Mouse (Mus musculus) kidney, postnatal 0 days (tissue): Measurements from ENCODE around the gene Spin2d. TPM values are rescaled to one million over a fixed set of nuclear protein-coding genes. Genes with fewer than 3 reads are reported as not detected.
"Not testable (repeated sequence)": the region's sequence is repeated elsewhere in the genome, so short reads cannot be mapped to it uniquely, and the experiment has no call there.

ENCODE experiments used
- ATAC-seq: fragments of 200-750 bp; cut with Nextera tagmentation; replicated peaks from 2 replicates; pipeline ENCODE4 v1.8.0; 2017; ENCODE audit warnings: low read depth, moderate number of reproducible peaks, moderate TSS enrichment, moderate library complexity; ENCODE audit not compliant: low FRiP score
- DNase-seq: peaks from one replicate; pipeline ENCODE4 v3.0.0-alpha.2; 2016; ENCODE audit warnings: low spot score
- H3K27ac ChIP-seq: fragments of 300-500 bp; sonication (generic); 2 replicates; pipeline ENCODE4 v1.5.1; 2014; ENCODE audit warnings: mild to moderate bottlenecking
- H3K27me3 ChIP-seq: fragments of 300-500 bp; sonication (generic); 2 replicates; pipeline ENCODE4 v1.6.1; 2014; ENCODE audit warnings: low read length, mixed read lengths; ENCODE audit not compliant: insufficient read depth
- H3K36me3 ChIP-seq: fragments of 300-500 bp; sonication (generic); 2 replicates; pipeline ENCODE4 v1.6.1; 2014; ENCODE audit warnings: low read length, mixed read lengths; ENCODE audit not compliant: insufficient read depth
- H3K4me1 ChIP-seq: fragments of 300-500 bp; sonication (generic); replicated peaks from 2 replicates; pipeline ENCODE4 v1.6.1; 2014; ENCODE audit warnings: antibody characterized with exemption, low read length, mixed read lengths; ENCODE audit not compliant: insufficient read depth
- H3K4me2 ChIP-seq: fragments of 300-500 bp; sonication (generic); 2 replicates; pipeline ENCODE4 v1.6.1; 2014; ENCODE audit warnings: mild to moderate bottlenecking, low read length, moderate library complexity, mixed read lengths
- H3K4me3 ChIP-seq: fragments of 300-500 bp; sonication (generic); replicated peaks from 2 replicates; pipeline ENCODE4 v1.5.1; 2014; ENCODE audit warnings: low read depth, low read length
- H3K9ac ChIP-seq: fragments of 300-500 bp; sonication (generic); 2 replicates; pipeline ENCODE4 v1.6.1; 2014; ENCODE audit warnings: low read depth, low read length
- H3K9me3 ChIP-seq: fragments of 300-500 bp; sonication (generic); replicated peaks from 2 replicates; pipeline ENCODE4 v1.6.1; 2016; ENCODE audit warnings: low read length, inconsistent platforms, mixed read lengths
- CTCF ChIP-seq: IDR thresholded peaks from 2 replicates; pipeline ENCODE4 v1.5.1; 2016; ENCODE audit warnings: antibody characterized with exemption, low read depth, mild to moderate bottlenecking, moderate library complexity
- WGBS: fragments of 180-500 bp; shearing (Covaris S2); extraction: QIAGEN DNeasy Blood & Tissue Kit; methylation state at CpG from one replicate; pipeline ENCODE4 v1.1.7; 2014; 5-methylcytosine and 5-hydroxymethylcytosine counted together
- polyA plus RNA-seq: library from polyadenylated mRNA; unstranded; fragments of >200 nt; fragmentation: Nextera tagmentation; extraction: Ambion mirVana; gene quantifications from 2 replicates; pipeline ENCODE4 v1.2.1, GENCODE M21; 2015

The Spin2d gene
- polyA plus RNA-seq, result not detected in 2 replicates

DNA sequence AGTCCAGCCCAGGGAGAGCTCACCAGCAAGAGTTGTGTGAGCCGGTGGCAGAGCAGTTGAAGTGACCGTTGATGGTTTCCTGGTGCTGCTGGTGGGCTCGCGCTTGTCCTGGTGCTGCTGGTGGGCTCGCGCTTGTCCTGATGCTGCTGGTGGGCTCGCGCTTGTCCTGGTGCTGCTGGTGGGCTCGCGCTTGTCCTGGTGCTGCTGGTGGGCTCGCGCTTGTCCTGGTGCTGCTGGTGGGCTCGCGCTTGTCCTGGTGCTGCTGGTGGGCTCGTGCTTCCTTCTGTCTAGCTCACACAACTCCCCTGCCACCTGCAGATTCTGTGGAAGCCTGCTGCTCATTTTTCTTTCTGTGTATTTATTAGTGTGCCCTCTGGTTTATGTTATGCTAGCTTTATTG is at the start of gene Spin2d:
TSS of gene Spin2d (minus strand) at position 101 of the 400 bp plus-strand sequence.
- H3K4me2 ChIP-seq, H3K4me1 ChIP-seq, H3K9ac ChIP-seq, H3K36me3 ChIP-seq, H3K9me3 ChIP-seq, DNase-seq, H3K4me3 ChIP-seq, H3K27me3 ChIP-seq, ATAC-seq, H3K27ac ChIP-seq: not testable (repeated sequence)
- 78% methylated on average over 6 of the region's 15 CpGs for WGBS

DNA sequence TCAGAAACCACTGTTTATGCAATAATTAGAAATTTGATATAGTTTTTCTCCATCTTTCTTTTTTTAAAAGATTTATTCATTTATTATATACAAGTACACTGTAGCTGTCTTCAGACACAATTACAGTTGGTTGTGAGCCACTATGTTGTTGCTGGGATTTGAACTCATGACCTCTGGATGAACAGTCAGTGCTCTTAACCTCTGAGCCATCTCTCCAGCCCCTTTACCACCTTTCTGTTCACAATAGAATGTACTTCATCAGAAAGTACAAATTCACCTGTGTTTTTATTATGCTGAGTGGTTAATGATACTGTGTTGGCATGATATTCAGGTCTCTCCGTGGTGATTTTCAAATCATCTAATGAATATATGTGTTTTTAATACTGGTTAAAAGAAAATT is 48.6 kb upstream of the Spin2d start:
- H3K27ac ChIP-seq, result no peak overlapping the region
- no peak overlapping the region for H3K4me3 ChIP-seq
- no peak for TF ChIP-seq CTCF
- ATAC-seq, result no peak
- H3K27me3 ChIP-seq, result no peaks in the 10 kb centered on the region
- no peak overlapping the region for H3K4me2 ChIP-seq
- no peaks in the 10 kb centered on the region for H3K9me3 ChIP-seq
- H3K9ac ChIP-seq, result no peak overlapping the region
- no peaks in the 10 kb centered on the region for H3K36me3 ChIP-seq
- DNase-seq, result no peak
- 56% methylated on average over 1 of the region's 1 CpGs for WGBS
- H3K4me1 ChIP-seq, result no peaks in the 10 kb centered on the region

DNA sequence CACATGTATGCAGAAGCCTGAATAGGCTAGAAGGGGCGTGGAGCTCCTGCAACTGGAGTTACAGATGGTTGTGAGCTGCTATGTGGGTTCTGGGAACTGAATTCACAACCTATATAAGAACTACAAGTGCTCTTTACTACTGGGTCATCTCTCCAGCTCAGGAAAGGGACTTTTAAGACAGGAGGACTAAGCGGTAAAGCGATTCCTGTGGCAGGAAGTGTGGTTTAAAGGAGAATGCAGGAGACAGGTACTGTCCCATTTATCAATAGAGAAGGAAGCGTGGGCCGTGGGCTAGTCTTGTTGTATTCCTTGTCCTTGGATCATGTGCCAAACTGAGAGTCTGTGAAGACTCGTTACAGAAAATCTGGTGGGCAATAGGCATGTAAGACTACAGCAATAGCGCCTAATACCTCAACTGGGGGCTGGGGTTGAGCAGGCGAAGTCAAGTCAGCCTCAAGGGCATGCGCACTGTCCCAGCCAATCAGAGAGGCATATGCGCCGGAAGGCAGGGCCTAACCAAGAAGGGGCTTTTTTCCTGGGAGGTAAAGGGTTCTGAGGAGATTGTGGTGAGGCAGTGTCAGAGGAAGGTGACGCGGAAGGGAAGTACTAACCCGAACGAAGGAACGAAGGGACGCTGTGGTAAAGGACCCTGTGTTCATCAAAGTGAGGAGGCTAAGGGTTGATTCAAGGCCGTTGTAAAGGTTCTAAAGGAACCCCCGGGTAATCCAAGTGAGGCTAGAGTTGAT is 37.2 kb upstream of the Spin2d start, which contains the start of gene Xlr4b:
TSS of gene Xlr4b (plus strand) at position 515 of the 746 bp plus-strand sequence.
- 74% methylated on average over 11 of the region's 19 CpGs for WGBS
- not testable (repeated sequence) for H3K4me2 ChIP-seq, H3K4me1 ChIP-seq, H3K9ac ChIP-seq, H3K4me3 ChIP-seq, H3K27me3 ChIP-seq, DNase-seq, H3K9me3 ChIP-seq, H3K36me3 ChIP-seq, H3K27ac ChIP-seq, ATAC-seq

DNA sequence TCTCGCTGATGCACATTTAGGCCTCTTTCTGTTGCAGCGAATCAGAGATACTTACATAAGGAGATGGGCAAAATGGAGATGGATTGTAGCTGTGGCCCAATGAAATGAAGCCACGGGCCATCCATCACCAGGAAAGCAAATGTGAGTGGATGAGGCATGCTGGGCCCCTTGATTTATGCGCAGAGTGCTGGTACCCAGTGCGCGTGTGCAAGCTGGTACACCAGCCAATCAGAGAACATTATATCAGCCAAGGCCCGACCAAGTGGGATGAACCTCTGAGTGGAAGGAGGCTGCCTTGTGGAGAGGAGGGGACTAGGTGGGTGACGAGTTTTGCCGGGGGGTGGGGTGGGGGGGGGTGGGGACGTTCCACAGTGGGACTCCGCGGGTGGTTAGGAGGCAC is 15.1 kb upstream of the Spin2d start, which contains the start of gene Xlr3b:
TSS of gene Xlr3b (plus strand) at position 274 of the 400 bp plus-strand sequence.
- not testable (repeated sequence) for H3K27ac ChIP-seq, H3K9ac ChIP-seq, H3K27me3 ChIP-seq, H3K4me3 ChIP-seq, H3K4me1 ChIP-seq, H3K36me3 ChIP-seq, DNase-seq, H3K4me2 ChIP-seq, H3K9me3 ChIP-seq
- ATAC-seq, result 0 out of 2 replicates have a peak, but pooled peaks have one; percentile 33
- WGBS, result 79% methylated on average over 12 of the region's 12 CpGs

DNA sequence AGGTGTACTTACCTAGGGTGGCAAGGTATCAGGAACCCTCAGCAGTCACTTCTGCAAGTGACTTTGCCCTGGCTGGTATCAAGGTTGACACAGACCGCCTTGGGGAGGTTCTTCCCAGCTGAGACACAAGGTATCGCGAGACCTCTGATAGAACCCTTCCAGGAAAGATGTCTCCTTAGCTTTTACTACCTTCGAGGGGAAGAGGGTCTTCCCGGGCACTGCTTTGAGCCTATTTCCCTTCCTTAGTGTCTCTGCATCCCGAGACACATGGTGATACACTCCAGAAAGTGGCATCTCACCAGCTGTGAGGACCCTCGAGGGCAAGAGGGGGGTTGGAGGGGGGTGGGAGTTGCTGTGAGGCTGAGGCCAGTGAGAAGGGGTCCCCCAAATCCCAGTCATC is 27.4 kb downstream of the Spin2d start, which contains the start of gene DXBay18:
TSS of gene DXBay18 (minus strand) at position 101 of the 400 bp plus-strand sequence.
- H3K4me1 ChIP-seq, H3K4me2 ChIP-seq, DNase-seq, H3K36me3 ChIP-seq, H3K9ac ChIP-seq, H3K9me3 ChIP-seq, H3K27ac ChIP-seq, H3K4me3 ChIP-seq, H3K27me3 ChIP-seq, ATAC-seq: not testable (repeated sequence)
- no CpG with 5 or more reads among the region's 7 CpGs for WGBS

DNA sequence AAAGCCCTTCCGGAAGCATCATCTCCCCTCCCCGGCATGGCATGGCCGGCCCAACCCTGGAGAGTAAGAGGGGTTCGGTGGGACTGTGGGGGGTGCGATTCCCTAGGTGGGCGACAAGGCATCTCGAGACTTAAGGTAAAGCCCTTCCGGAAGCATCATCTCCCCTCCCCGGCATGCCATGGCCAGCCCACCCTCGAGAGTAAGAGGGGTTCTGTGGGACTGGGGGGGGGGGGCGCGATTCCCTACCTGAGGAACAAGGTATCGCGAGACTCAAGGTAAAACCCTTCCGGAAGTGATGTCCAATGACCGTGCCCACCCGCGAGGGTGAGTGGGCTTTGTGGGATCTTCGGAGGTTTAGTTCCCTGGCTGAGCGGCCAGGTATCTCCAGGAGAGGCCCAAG is 28.3 kb downstream of the Spin2d start, which contains the start of gene Xlr5b:
TSS of gene Xlr5b (plus strand) at position 301 of the 400 bp plus-strand sequence.
- H3K4me2 ChIP-seq, H3K27ac ChIP-seq, H3K9me3 ChIP-seq, ATAC-seq, H3K4me1 ChIP-seq, H3K9ac ChIP-seq, H3K4me3 ChIP-seq, H3K27me3 ChIP-seq, DNase-seq, H3K36me3 ChIP-seq: not testable (repeated sequence)
- WGBS, result no CpG with 5 or more reads among the region's 20 CpGs

DNA sequence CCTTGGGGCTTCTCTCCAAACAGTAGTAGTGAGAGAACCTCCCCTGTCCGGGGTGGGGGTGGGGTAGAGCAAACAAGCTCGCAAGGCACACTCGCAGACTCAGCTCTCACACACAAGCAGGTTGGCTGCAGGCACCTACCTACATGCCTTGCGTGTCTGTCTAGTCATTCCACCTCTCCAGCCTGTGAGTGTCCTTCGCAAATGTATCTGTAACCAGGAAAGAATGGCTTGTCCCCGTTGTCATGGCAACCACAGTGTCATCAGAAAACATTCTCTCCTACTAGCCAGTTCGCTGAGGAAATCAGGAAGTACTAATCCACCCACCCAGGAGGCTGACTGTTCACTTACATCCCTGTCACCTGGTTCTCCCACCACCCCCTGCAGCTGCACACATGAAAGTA is 33.6 kb downstream of the Spin2d start:
- H3K27ac ChIP-seq, H3K4me3 ChIP-seq, H3K36me3 ChIP-seq, H3K27me3 ChIP-seq, DNase-seq, H3K9ac ChIP-seq, H3K4me2 ChIP-seq, H3K9me3 ChIP-seq, H3K4me1 ChIP-seq: not testable (repeated sequence)
- ATAC-seq, result peak; percentile 59; the same call in 1 of the 2 replicates
- WGBS, result no CpG with 5 or more reads among the region's 7 CpGs

Other genes starting within 250 kb of the Spin2d start
- 8.2 and 8.7 TPM in 2 replicates for gene Zfp185, start 189.7 kb downstream of the Spin2d start, polyA plus RNA-seq
- gene Pnma5, start 139.9 kb downstream of the Spin2d start, polyA plus RNA-seq, result not detected in 2 replicates
- 0.04 and 0.06 TPM in 2 replicates for gene Pnma3, start 112.2 kb downstream of the Spin2d start, polyA plus RNA-seq
- gene Xlr4a, start 94.5 kb downstream of the Spin2d start, polyA plus RNA-seq, result 0.79 and 3.6 TPM in 2 replicates
- 1.7 and 7.6 TPM in 2 replicates for gene Xlr3a, start 79.9 kb downstream of the Spin2d start, polyA plus RNA-seq
- gene Gm14685, start 59.9 kb downstream of the Spin2d start, polyA plus RNA-seq, result 0.07 TPM in 1 of 2 replicates, not detected in the other
- 0.13 and 0.21 TPM in 2 replicates for gene Xlr5b, start 28.2 kb downstream of the Spin2d start, polyA plus RNA-seq
- not detected in 2 replicates for gene DXBay18, start 27.5 kb downstream of the Spin2d start, polyA plus RNA-seq
- 1.2 and 26.3 TPM in 2 replicates for gene Xlr3b, start 15.2 kb upstream of the Spin2d start, polyA plus RNA-seq
- gene Xlr4b, start 37.3 kb upstream of the Spin2d start, polyA plus RNA-seq, result 2.8 TPM in 1 of 2 replicates, not detected in the other
- 15.1 and 16.6 TPM in 2 replicates for gene F8a, start 51.3 kb upstream of the Spin2d start, polyA plus RNA-seq
- 0.14 TPM in 1 of 2 replicates, not detected in the other for gene Xlr4c, start 66.1 kb upstream of the Spin2d start, polyA plus RNA-seq
- 0.09 TPM in 1 of 2 replicates, not detected in the other for gene Xlr3c, start 88.4 kb upstream of the Spin2d start, polyA plus RNA-seq
- gene Xlr5a, start 116.0 kb upstream of the Spin2d start, polyA plus RNA-seq, result 0.16 TPM in 1 of 2 replicates, not detected in the other
- 0.20 TPM in 1 of 2 replicates, not detected in the other for gene Xlr5c, start 116.0 kb upstream of the Spin2d start, polyA plus RNA-seq
- not detected in 2 replicates for gene Gm45015, start 159.9 kb upstream of the Spin2d start, polyA plus RNA-seq
- 5.4 and 6.0 TPM in 2 replicates for gene Zfp275, start 165.6 kb upstream of the Spin2d start, polyA plus RNA-seq
- not detected in 2 replicates for gene Gm18336, start 221.7 kb upstream of the Spin2d start, polyA plus RNA-seq
- gene Zfp92, start 234.1 kb upstream of the Spin2d start, polyA plus RNA-seq, result 0.04 and 0.05 TPM in 2 replicates